Mouse (Mus musculus): ENCODE results near the gene Gm20388. TPM values are rescaled to one million over a fixed set of nuclear protein-coding genes. Genes with fewer than 3 reads are reported as not detected.
A peak's percentile ranks its signal among the peaks of the same experiment; 100 is the strongest.

Gm20388 gene
- total RNA-seq, 2 experiments from 2014 or later = 2.2 to 7.6 TPM

DNA sequence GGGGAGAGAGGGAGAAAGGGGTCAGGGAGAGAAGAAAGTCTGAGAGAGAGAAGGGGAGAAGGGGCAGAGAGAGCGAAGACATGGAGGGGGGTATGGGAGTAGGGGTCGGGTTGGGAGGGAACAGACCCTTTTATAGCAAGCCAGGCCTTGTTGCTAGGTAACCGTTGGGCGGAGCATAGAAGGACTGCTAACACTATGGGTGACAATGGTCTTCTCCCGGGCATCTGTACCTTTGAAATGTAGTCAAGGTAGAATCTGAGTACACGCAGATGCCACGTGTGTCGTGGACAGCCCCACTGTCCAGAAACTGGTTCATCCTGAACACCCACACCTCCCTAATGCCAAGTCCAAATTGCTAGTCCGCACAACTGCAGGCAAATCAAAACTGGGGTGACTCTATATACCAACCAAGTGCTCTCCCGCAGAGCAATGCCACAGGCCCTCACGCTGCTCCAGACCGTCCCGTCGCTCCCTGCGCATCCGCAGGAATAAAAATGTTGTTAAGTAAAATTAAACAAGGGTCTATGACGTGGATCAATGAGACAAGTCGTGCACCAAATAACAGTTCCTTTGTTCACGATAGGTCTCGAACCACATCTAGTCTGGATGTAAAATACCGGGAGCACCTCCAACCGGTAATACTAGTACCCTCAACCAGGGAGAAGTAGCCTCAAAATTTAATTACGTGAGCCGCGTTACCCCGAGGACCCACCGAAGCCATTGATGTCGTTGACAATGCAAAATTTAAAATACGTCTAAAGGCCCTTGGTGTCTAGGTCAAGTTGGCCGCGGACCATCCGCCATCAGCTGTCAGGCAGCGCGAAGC lies 3566.5 kb downstream of the Gm20388 start:
- DNase-seq (ENCODE audit: low spot score in 2 of 2) = no peak
- H3K27ac ChIP-seq = peak overlapping the region; percentile 99
- TF ChIP-seq CTCF (conservative IDR thresholded peaks at IDR 0.05) = no peak
- H3K4me3 ChIP-seq = peak overlapping the region; percentile 97

DNA sequence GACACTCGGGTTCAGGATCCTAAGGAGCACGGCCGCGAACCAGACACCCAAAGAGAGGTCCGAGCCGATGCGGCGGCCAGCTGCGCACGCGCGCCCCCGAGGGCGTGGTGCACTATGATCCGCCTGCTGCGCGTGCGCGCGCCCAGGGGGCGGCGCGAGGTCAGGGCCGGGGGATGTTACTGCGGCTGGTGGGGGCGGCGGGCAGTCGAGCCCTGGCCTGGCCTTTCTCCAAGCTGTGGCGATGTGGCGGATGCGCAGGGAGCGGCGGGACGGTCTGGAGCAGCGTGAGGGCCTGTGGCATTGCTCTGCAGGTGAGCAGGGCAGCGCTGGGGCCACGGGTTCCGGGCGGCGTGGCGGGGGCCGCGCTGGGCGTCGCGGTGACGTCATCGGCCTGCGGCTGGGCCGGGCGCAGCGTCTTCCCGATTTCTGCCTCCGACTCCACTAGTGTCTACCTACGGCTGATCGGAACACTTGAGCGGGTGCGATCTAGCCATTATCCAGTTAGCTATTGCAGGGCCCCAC lies 3567.2 kb downstream of the Gm20388 start, which contains the start of gene Afg3l1:
Gene Afg3l1, plus strand, starts transcription at position 167 of the 522 bp plus-strand sequence.
- Histone ChIP-seq H3K4me3 (peak within 1 kb of the TSS; percentile 97), H3K27ac (peak within 1 kb of the TSS; percentile 99)
- peak; percentile 86 to 89 for DNase-seq (ENCODE audit: low spot score in 2 of 2)
- 0 out of 2 replicates have a peak, but pooled peaks have one; percentile 2 for TF ChIP-seq CTCF (conservative IDR thresholded peaks at IDR 0.05)

DNA sequence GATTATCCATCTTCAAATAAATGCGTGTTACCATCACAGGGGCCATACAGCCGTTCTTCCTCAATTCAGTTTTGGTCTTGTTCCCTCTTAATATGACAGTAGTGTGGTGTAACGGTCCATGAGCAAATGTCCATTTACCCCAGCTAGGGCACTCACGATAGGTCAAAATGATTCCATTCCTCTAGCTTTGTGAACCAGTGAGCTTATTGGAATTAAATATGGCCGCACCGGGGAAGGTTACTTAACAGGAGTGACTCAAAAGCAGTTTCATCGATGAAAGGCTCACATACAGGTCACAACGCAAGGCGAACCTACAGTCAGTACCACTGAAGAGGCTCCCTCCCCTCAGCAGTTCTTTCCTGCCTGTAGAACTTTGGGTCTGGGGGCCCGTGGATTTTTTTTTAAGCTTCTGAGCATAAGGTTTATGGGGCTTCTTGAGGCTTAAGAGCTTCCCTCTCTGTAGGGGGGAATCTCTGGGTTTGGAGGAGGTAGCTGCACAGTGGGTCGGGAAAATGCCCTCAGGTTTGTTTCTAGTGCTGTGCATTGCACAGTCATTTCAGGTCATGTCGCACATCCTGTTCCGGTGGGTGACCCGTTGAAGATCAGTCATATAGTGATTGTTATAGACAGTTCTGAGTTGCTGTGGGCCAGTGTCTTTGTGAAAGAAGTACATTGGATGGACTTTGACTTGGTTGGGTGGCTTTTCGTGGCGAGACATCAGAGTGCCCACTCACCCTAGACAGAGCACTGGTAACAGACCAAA lies 3568.0 kb downstream of the Gm20388 start:
- DNase-seq (ENCODE audit: low spot score in 2 of 2) = no peak
- Histone ChIP-seq H3K4me3 (peak overlapping the region; percentile 97), H3K27ac (peak overlapping the region; percentile 99)
- no peak for TF ChIP-seq CTCF (conservative IDR thresholded peaks at IDR 0.05)

DNA sequence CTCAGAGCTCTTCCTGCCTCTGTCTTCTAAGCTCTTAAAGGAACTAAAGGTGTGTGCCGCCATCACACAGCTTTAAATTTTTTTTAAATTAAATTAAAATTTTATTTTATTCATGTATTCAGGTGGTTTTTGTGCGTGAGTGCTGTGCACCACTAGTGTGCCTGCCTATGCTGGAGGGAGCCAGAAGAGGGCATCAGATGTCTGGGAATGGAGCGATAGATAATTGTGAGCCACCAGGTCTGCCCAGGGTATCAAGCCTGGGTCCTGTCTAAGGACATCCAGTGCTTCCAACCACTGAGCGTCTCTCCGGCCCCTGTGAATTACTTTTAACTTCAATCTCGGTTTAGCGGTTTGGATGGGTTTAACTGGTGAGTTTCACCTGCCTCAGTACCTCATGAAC lies 3572.0 kb downstream of the Gm20388 start:
- H3K4me3 ChIP-seq = no peak overlapping the region
- TF ChIP-seq CTCF (conservative IDR thresholded peaks at IDR 0.05) = peak; percentile 64
- DNase-seq (ENCODE audit: low spot score in 2 of 2) = no peak

DNA sequence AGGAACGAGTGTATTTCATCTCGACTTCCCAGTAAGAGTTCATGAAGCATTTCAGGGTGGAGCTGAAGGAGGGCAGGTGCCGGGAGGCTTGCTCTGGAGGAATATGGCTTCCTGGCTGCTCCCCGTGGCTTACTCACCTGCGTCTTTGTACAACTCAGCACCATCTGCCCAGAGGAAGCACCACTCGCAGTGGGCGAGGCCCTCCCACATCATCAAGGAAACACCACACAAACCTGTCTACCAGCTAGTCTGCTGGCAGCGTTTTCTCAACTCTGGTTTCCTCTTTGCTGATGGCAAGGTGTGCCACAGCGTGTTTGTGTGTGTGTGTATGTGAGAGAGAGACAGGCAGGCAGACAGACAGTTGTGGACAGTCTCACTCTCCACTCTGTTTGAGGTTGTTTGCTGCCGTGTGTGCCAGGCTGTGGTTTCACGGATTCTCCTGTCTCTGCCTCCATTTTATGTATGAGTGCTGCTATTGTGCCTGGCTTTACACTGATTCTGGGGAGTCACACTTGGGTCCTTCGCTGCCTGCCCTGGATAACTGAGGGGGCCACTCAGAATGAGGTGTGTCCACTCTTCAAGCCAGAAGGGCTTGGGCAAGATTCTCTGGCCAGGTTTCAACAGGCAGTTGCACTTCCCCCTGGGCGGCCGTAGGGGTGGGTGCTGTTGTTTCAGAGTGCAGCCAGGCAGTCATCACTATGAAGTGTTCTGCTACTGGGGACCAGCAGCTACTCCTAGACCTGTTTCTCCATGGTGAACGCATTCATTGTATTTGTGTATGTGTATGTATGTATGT lies 3580.8 kb downstream of the Gm20388 start:
- Histone ChIP-seq H3K27ac (no peak overlapping the region), H3K4me3 (no peak overlapping the region)
- TF ChIP-seq CTCF (conservative IDR thresholded peaks at IDR 0.05) = no peak
- DNase-seq (ENCODE audit: low spot score in 2 of 2) = no peak

More for the DNA sequence above, 3572.0 kb downstream of the Gm20388 start:
- no peak overlapping the region for H3K27ac ChIP-seq

DNA sequence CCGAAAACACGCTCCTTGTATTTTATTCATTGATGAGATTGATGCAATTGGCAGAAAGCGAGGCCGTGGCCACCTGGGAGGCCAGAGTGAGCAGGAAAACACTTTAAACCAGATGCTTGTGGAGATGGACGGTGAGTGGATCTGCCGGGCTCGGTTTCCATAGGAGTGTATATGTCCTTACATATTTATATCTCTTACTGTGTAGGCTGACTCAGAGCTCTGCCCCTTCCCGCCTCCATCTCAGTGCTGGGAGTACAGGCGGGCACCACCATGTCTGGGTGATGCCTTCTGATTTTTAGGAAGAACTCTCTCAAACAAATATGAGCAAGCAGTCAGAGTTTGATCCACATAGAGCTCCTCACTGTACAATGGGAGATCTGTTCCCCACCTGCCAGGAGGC lies 3582.3 kb downstream of the Gm20388 start:
- DNase-seq (ENCODE audit: low spot score in 2 of 2) = no peak
- H3K27ac ChIP-seq = no peak overlapping the region
- no peak for TF ChIP-seq CTCF (conservative IDR thresholded peaks at IDR 0.05)
- no peak overlapping the region for H3K4me3 ChIP-seq

DNA sequence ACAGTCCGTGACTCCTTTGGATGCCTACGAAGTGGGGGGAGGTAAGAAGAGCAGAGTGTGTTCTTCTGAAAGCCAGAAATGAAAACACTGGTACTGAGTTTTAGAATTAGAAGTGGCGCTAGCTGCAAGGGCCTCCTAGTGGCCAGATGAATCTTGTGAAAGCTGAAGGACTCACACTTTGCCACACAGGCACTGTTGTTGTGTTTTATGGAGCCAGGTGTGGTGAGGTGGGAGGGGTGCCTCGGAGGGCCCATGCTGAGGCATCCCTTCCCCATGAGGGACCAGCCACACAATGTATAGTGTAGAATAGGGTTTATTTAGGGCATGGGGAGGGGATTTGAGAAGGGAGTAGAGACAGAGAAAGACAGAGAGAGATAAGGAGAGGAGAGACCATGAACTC lies 3587.1 kb downstream of the Gm20388 start:
- DNase-seq (ENCODE audit: low spot score in 2 of 2) = no peak
- TF ChIP-seq CTCF (conservative IDR thresholded peaks at IDR 0.05) = peak; percentile 33; the same call in 1 of the 2 replicates
- Histone ChIP-seq H3K4me3 (no peak overlapping the region), H3K27ac (no peak overlapping the region)

DNA sequence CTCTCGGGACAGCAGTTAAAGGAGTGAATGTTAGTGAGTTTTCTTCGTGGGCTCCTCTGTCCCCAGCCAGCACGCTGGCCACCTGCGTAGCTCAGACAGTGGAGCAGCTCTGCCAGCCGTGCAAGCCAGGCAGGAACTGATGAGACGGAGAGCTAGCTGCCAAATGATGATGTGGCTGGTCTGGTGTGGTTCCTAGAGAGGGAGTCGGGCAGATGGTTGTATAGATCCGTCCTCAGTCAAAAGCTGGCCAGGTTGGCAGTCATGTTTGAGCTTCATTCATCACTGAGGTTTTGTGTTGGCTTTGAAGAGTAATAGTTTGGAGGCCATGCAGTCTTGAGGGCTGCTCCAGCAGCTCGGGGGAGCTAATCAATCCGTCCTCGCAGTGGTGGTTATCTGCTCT lies 3588.3 kb downstream of the Gm20388 start:
- peak; percentile 51 to 79 for DNase-seq (ENCODE audit: low spot score in 2 of 2)

DNA sequence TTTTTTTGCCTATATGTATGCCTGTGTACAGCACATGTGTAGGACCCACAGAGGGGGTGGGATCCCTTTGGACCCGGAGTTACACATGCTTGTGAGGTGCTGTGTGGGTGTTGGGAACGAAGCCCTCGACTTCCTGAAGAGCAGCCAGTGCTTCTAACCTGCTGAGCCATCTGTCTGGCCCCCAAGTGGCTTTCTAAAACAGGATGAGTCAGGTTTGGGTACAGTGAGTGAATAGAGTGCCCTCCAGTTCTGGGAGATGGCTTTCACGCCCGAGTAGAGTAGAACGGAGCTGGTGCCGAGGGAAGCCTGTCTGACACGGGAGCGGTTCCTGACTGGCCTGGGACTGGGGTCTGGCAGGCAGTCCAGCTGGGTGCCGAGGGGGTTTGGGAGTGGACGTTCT lies 3588.9 kb downstream of the Gm20388 start:
- no peak for TF ChIP-seq CTCF (conservative IDR thresholded peaks at IDR 0.05)
- no peak for DNase-seq (ENCODE audit: low spot score in 2 of 2)

More for the DNA sequence above, 3588.3 kb downstream of the Gm20388 start:
- Histone ChIP-seq H3K27ac (0 out of 2 replicates have a peak overlapping the region, but pooled peaks have one; percentile 5), H3K4me3 (no peak overlapping the region)
- TF ChIP-seq CTCF (conservative IDR thresholded peaks at IDR 0.05) = no peak

DNA sequence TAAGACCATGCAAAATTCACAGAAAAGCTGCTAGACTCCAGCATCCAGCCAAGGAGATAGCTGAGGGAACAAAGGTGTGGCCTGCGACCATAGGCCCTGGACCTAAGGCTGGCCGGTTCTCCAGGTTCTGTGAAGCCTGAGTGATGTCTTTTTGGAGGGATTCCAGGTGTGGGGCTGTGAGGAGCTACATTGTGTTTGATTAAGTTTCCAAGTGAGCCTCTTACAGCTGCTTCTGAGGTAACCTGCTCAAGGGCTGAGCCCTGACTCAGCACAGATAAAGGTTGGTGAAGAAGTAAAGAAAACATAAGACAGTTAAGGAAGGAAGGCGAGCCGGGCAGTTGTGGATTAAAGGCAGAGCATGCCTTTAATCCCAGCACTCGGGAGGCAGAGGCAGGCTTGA lies 3591.6 kb downstream of the Gm20388 start:
- Histone ChIP-seq H3K4me3 (no peak overlapping the region), H3K27ac (no peak overlapping the region)
- DNase-seq (ENCODE audit: low spot score in 2 of 2) = no peak
- TF ChIP-seq CTCF (conservative IDR thresholded peaks at IDR 0.05) = no peak

More for the DNA sequence above, 3588.9 kb downstream of the Gm20388 start:
- H3K27ac ChIP-seq = no peak overlapping the region
- H3K4me3 ChIP-seq = no peak overlapping the region

DNA sequence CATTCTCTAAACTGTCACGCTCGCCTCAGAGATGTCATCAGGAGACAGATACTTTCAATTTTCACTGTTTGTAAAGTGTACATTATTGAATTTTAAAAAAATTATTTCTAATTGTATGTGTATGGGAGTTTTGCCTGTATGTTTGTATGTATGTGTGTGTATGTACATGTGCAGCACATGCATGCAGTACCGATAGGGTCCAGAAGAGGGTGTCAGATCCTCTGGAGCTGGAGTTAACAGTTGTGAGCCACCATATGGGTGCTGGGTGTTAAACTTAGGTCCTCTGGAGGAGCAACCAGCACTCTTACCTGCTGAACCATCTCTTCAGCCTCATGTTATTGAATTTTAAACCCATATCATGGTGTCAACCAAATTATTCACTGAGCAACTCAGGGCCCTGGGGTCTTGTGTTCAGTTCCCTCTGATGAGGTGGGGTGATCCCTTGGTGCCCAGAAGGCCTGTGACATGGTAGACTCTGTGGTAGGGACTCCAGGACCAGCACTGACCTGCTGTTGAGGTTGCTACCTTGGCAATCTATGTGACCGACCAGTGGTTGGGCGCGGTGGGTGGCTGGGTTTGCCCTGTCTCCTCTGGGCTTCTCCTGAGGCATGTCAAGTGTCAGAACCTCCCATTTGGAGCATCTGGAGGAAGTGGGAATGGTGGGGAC lies 3593.3 kb downstream of the Gm20388 start:
- DNase-seq (ENCODE audit: low spot score in 2 of 2) = no peak
- no peak overlapping the region for H3K27ac ChIP-seq
- H3K4me3 ChIP-seq = no peak overlapping the region
- peak; percentile 59 for TF ChIP-seq CTCF (conservative IDR thresholded peaks at IDR 0.05)
